Mouse (Mus musculus): ENCODE measurements around the gene Mmp15. TPM values are rescaled to one million over a fixed set of nuclear protein-coding genes. Genes with fewer than 3 reads are reported as not detected.

The Mmp15 gene
- total RNA-seq, 2 experiments from 2014 or later = 0.20 to 0.28 TPM

DNA sequence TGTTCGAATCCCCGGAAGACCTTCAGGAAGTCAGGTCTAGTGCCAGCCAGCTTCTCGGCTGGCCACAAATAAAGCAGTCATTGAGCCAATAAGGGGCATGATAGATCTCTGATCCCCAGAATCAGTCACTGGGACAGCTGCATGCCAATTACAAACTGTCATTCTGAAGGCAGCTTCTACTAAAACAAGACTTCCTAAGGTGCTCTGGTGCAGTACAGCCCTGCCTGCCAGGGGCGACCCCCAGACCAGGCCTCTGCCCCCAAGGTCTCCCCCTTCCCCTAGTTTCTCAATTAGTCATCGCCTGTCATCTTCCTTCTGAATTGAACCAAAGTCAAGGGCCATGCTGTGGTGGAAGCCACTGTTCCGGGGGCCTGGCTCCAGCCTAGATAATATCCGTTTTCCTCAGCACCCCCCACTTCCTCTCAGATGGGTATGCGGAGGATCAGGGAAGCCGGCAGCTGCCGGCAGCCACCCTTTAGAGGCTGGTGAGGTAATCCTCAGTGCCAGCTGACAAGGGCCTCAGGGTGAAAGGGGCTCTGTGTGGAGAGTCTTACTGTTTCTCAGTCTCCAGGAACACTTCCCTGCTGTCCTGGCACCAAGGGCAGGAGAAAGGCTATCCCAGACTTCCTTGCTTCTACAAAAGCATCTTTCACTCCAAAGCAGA, 59.4 kb downstream of the Mmp15 start:
- ATAC-seq (replicated peaks; ENCODE audit: low FRiP score, low TSS enrichment, poor library complexity, severe bottlenecking) = no peak

GRCm38 (mm10) chr8:95422193-95422810, 70.2 kb downstream of the Mmp15 start:
- no peak for ATAC-seq (replicated peaks; ENCODE audit: low FRiP score, low TSS enrichment, poor library complexity, severe bottlenecking)

Other genes with a start within 250 kb of the Mmp15 start
- gene Kifc3, start 149.5 kb upstream of the Mmp15 start, total RNA-seq (2014; fragmentation: Nextera tagmentation) = 0.99 TPM in 1 of 2 replicates, not detected in the other
- 0.61 and 1.4 TPM in 2 replicates for gene Kifc3, start 149.5 kb upstream of the Mmp15 start, total RNA-seq (2017)
- gene Cngb1, start 45.7 kb upstream of the Mmp15 start, total RNA-seq (2014; fragmentation: Nextera tagmentation) = 0.47 and 0.72 TPM in 2 replicates
- gene Cngb1, start 45.7 kb upstream of the Mmp15 start, total RNA-seq (2017) = 0.19 and 11.8 TPM in 2 replicates
- not detected in 2 replicates for gene Tepp, start 41.7 kb upstream of the Mmp15 start, total RNA-seq (2014; fragmentation: Nextera tagmentation)
- not detected in 2 replicates for gene Tepp, start 41.7 kb upstream of the Mmp15 start, total RNA-seq (2017)
- 1.7 and 4.3 TPM in 2 replicates for gene Zfp319, start 20.3 kb upstream of the Mmp15 start, total RNA-seq (2014; fragmentation: Nextera tagmentation)
- 1.0 and 1.8 TPM in 2 replicates for gene Zfp319, start 20.3 kb upstream of the Mmp15 start, total RNA-seq (2017)
- 12.3 and 16.9 TPM in 2 replicates for gene Usb1, start 20.0 kb upstream of the Mmp15 start, total RNA-seq (2014; fragmentation: Nextera tagmentation)
- 5.1 and 9.4 TPM in 2 replicates for gene Usb1, start 20.0 kb upstream of the Mmp15 start, total RNA-seq (2017)
- 53.9 and 69.9 TPM in 2 replicates for gene Cfap20, start 82.6 kb downstream of the Mmp15 start, total RNA-seq (2014; fragmentation: Nextera tagmentation)
- gene Cfap20, start 82.6 kb downstream of the Mmp15 start, total RNA-seq (2017) = 64.6 and 71.3 TPM in 2 replicates
- gene Csnk2a2, start 137.8 kb downstream of the Mmp15 start, total RNA-seq (2014; fragmentation: Nextera tagmentation) = 60.1 and 77.7 TPM in 2 replicates
- 32.9 and 43.0 TPM in 2 replicates for gene Csnk2a2, start 137.8 kb downstream of the Mmp15 start, total RNA-seq (2017)
- not detected in 2 replicates for gene Ccdc113, start 181.8 kb downstream of the Mmp15 start, total RNA-seq (2014; fragmentation: Nextera tagmentation)
- gene Ccdc113, start 181.8 kb downstream of the Mmp15 start, total RNA-seq (2017) = not detected in 2 replicates
- gene Prss54, start 224.1 kb downstream of the Mmp15 start, total RNA-seq (2014; fragmentation: Nextera tagmentation) = not detected in 2 replicates
- not detected in 2 replicates for gene Prss54, start 224.1 kb downstream of the Mmp15 start, total RNA-seq (2017)

Data from megakaryocyte-erythroid progenitor cell, adult 5-6 weeks (primary cell).